Mouse (Mus musculus): ENCODE data around the gene Fam136a. TPM values are rescaled to one million over a fixed set of nuclear protein-coding genes. Genes with fewer than 3 reads are reported as not detected.
A peak's percentile ranks its signal among the peaks of the same experiment; 100 is the strongest.

Gene Fam136a
- polyA plus RNA-seq, 1 experiment from 2014 or later, result 128 TPM

GRCm38 (mm10) chr6:86388461-86388860 lies 23.0 kb downstream of the Fam136a start:
- WGBS, result 87% methylated on average over 18 of the region's 18 CpGs
- Histone ChIP-seq H3K4me3 (no peak overlapping the region), H3K27ac (no peak overlapping the region), H3K27me3 (no peaks in the 10 kb centered on the region), H3K9me3 (replicated peaks) (no peaks in the 10 kb centered on the region), H3K4me2 (no peak overlapping the region), H3K9ac (no peak overlapping the region), H3K36me3 (ENCODE audit: poor library complexity, severe bottlenecking) (peaks cover 86% of the 10 kb centered on the region), H3K4me1 (no peaks in the 10 kb centered on the region)
- ATAC-seq, result no peak

- Histone ChIP-seq H3K4me2 (no peak overlapping the region), H3K27me3 (no peaks in the 10 kb centered on the region), H3K9me3 (replicated peaks) (no peaks in the 10 kb centered on the region), H3K4me1 (peaks cover 26% of the 10 kb centered on the region), H3K9ac (no peak overlapping the region), H3K27ac (no peak overlapping the region), H3K36me3 (ENCODE audit: poor library complexity, severe bottlenecking) (peaks cover 78% of the 10 kb centered on the region), H3K4me3 (no peak overlapping the region)
- 95% methylated on average over 5 of the region's 5 CpGs for WGBS
- no peak for ATAC-seq
These were observed 25.9 kb downstream of the Fam136a start for GRCm38 (mm10) chr6:86391326-86391725.

DNA sequence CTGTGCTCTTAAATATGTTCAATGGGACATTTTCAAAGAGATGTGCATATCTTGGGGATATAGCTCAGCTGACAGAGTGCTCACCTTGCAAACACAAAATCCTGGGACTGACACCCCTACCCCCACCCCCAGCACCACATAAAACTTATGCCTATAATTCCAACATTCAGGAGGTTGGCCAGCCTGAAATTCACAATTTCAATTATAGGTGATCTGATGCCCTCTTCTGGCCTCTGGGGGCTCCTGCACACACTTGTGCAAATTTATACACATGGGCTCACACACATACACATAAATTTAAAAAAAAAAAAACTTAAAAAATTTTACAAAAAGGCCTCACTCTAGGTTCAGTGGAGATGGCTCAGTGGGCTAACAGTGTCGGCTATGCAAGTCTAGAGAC lies 27.7 kb downstream of the Fam136a start:
- ATAC-seq, result no peak
- 82% methylated on average over 1 of the region's 1 CpGs for WGBS
- no peak overlapping the region for H3K27ac ChIP-seq
- no peaks in the 10 kb centered on the region for H3K9me3 ChIP-seq (replicated peaks)
- H3K4me3 ChIP-seq, result no peak overlapping the region
- peaks cover 60% of the 10 kb centered on the region for H3K36me3 ChIP-seq (ENCODE audit: poor library complexity, severe bottlenecking)
- H3K4me2 ChIP-seq, result no peak overlapping the region
- no peaks in the 10 kb centered on the region for H3K27me3 ChIP-seq
- peaks cover 33% of the 10 kb centered on the region for H3K4me1 ChIP-seq
- H3K9ac ChIP-seq, result no peak overlapping the region

- WGBS, result 90% methylated on average over 17 of the region's 17 CpGs
- H3K9me3 ChIP-seq (replicated peaks), result no peaks in the 10 kb centered on the region
- ATAC-seq, result no peak
- peaks cover 33% of the 10 kb centered on the region for H3K4me1 ChIP-seq
- H3K36me3 ChIP-seq (ENCODE audit: poor library complexity, severe bottlenecking), result peaks cover 50% of the 10 kb centered on the region
- H3K4me2 ChIP-seq, result no peak overlapping the region
- no peak overlapping the region for H3K4me3 ChIP-seq
- no peaks in the 10 kb centered on the region for H3K27me3 ChIP-seq
- no peak overlapping the region for H3K9ac ChIP-seq
- H3K27ac ChIP-seq, result no peak overlapping the region
These were observed 28.8 kb downstream of the Fam136a start for GRCm38 (mm10) chr6:86394078-86394720.

- Histone ChIP-seq H3K27me3 (no peaks in the 10 kb centered on the region), H3K4me2 (peak overlapping the region; percentile 86), H3K9ac (peak overlapping the region; percentile 95), H3K4me3 (peak overlapping the region; percentile 97), H3K9me3 (replicated peaks) (no peaks in the 10 kb centered on the region), H3K36me3 (ENCODE audit: poor library complexity, severe bottlenecking) (peaks cover 42% of the 10 kb centered on the region), H3K4me1 (peaks cover 33% of the 10 kb centered on the region), H3K27ac (no peak overlapping the region)
- 84% methylated on average over 9 of the region's 9 CpGs for WGBS
- ATAC-seq, result no peak
These were observed 29.6 kb downstream of the Fam136a start for GRCm38 (mm10) chr6:86395021-86395420.

DNA sequence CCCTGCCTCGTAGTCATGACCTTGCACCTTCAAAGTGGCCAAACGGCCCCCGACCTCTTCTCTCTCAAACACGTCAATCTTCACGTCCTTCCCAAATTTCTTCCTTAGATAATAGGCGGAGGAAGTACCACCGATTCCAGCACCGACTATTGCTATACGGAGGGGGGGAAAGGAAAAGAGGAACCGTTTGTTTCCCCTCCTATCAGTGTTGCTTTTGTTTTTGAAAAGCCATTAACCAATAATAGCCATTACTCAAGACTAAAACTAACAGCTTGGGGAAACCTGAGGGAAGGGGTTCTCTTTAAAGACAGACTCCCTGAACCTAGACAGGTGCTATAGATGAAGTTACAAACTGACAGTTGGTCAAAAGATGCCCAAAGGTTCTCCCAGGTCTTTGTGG lies 30.5 kb downstream of the Fam136a start:
- Histone ChIP-seq H3K4me1 (peaks cover 33% of the 10 kb centered on the region), H3K27ac (peak overlapping the region; percentile 93; the same call in 1 of the 2 replicates), H3K27me3 (no peaks in the 10 kb centered on the region), H3K9me3 (replicated peaks) (no peaks in the 10 kb centered on the region), H3K4me2 (peak overlapping the region; percentile 86), H3K36me3 (ENCODE audit: poor library complexity, severe bottlenecking) (peaks cover 33% of the 10 kb centered on the region), H3K9ac (peak overlapping the region; percentile 95), H3K4me3 (peak overlapping the region; percentile 97)
- no peak for ATAC-seq
- WGBS, result 17% methylated on average over 10 of the region's 10 CpGs

GRCm38 (mm10) chr6:86396581-86397256 lies 31.3 kb downstream of the Fam136a start, which contains the start of gene Pcyox1:
Pcyox1 (minus strand) TSS chr6:86397154.
- under 1% methylated on average over 50 of the region's 51 CpGs for WGBS
- Histone ChIP-seq H3K4me3 (peak within 1 kb of the TSS; percentile 97), H3K9me3 (replicated peaks) (no peaks in the 10 kb centered on the region), H3K36me3 (ENCODE audit: poor library complexity, severe bottlenecking) (peaks cover 25% of the 10 kb centered on the region), H3K4me2 (peak within 1 kb of the TSS; percentile 86), H3K27me3 (no peaks in the 10 kb centered on the region), H3K27ac (peak within 1 kb of the TSS; percentile 93), H3K9ac (peak within 1 kb of the TSS; percentile 95), H3K4me1 (peaks cover 33% of the 10 kb centered on the region)
- ATAC-seq, result peak; percentile 95

GRCm38 (mm10) chr6:86397257-86397980 lies 32.0 kb downstream of the Fam136a start:
- Histone ChIP-seq H3K36me3 (ENCODE audit: poor library complexity, severe bottlenecking) (peaks cover 18% of the 10 kb centered on the region), H3K4me1 (peaks cover 33% of the 10 kb centered on the region), H3K4me3 (peak overlapping the region; percentile 97), H3K4me2 (peak overlapping the region; percentile 86), H3K27me3 (no peaks in the 10 kb centered on the region), H3K9ac (peak overlapping the region; percentile 95), H3K9me3 (replicated peaks) (no peaks in the 10 kb centered on the region), H3K27ac (peak overlapping the region; percentile 93)
- no peak for ATAC-seq
- 6% methylated on average over 14 of the region's 14 CpGs for WGBS

DNA sequence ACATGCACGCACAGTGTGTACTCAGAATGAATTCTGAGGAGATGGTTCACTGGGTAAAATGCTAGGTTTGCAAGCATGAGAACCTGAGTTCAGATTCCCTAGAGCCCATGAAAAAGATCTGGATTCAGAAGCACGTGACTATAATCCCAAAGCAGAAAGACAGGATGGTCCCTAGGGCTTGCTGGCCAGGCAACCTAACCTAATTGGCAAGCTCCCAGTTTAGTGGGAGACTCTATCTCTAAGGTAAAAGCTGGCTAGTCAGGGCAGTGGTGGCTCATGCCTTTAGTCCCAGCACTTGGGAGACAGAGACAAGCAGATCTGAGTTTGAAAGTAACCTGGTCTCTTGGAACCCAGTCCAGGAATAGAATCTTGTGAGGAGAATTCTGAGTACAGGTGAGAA lies 33.5 kb downstream of the Fam136a start:
- Histone ChIP-seq H3K4me3 (no peak overlapping the region), H3K27me3 (no peaks in the 10 kb centered on the region), H3K27ac (no peak overlapping the region), H3K4me2 (no peak overlapping the region), H3K4me1 (peaks cover 35% of the 10 kb centered on the region), H3K9ac (no peak overlapping the region), H3K9me3 (replicated peaks) (no peaks in the 10 kb centered on the region), H3K36me3 (ENCODE audit: poor library complexity, severe bottlenecking) (peaks cover 5% of the 10 kb centered on the region)
- no peak for ATAC-seq
- WGBS, result 82% methylated on average over 2 of the region's 2 CpGs

DNA sequence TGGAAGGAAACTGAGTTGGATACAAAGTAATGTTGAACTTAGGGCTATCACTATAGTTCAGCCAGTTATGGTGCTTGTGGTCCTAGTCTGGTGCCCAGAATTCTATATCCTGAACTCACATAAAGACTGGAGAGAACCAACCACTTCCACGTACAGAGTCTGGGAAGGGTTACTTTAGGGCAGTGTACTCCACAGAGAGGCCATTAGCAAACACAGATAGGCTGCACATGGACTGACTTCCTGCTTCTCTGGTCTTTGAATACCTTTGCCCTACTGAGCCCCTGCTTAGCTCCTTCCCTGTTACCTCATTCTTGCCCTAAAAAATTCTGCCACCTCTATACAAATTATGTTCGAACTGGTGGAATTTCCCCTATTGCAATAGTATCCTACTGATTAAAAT lies 34.5 kb downstream of the Fam136a start:
- Histone ChIP-seq H3K4me1 (peaks cover 25% of the 10 kb centered on the region), H3K27me3 (no peaks in the 10 kb centered on the region), H3K9me3 (replicated peaks) (no peaks in the 10 kb centered on the region), H3K4me3 (no peak overlapping the region), H3K36me3 (ENCODE audit: poor library complexity, severe bottlenecking) (no peaks in the 10 kb centered on the region), H3K9ac (no peak overlapping the region), H3K27ac (no peak overlapping the region), H3K4me2 (no peak overlapping the region)
- WGBS, result 87% methylated on average over 2 of the region's 2 CpGs
- no peak for ATAC-seq

DNA sequence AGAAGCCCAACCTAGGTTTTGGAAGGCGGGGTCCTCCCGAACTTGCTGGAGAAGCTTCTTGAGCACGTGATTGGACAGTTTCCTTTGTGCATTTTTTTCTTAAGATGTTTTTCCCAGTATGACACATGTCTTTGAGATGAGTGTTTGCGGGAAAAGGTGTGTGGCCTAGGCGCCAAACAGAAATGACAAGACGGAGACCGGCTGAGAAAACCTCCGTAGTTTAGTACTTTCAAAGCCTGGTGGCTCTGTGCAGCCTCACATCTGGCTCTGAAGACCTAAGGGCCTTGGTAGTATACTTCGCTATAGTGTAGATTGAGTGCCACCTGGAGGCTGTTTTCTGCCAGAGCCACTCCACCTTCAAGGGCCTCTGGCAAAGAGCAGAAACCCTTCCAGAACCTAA lies 35.5 kb downstream of the Fam136a start:
- H3K36me3 ChIP-seq (ENCODE audit: poor library complexity, severe bottlenecking), result no peaks in the 10 kb centered on the region
- H3K9ac ChIP-seq, result peak overlapping the region; percentile 3; the same call in 1 of the 2 replicates
- H3K4me1 ChIP-seq, result peaks cover 15% of the 10 kb centered on the region
- H3K4me3 ChIP-seq, result peak overlapping the region; percentile 13
- 4% methylated on average over 9 of the region's 9 CpGs for WGBS
- ATAC-seq, result no peak
- no peaks in the 10 kb centered on the region for H3K27me3 ChIP-seq
- H3K9me3 ChIP-seq (replicated peaks), result no peaks in the 10 kb centered on the region
- H3K27ac ChIP-seq, result no peak overlapping the region
- H3K4me2 ChIP-seq, result peak overlapping the region; percentile 45
